Mouse (Mus musculus): ENCODE measurements at regions not wholly inside any gene's neighbourhood (a gene's known extent, or its start where the extent isn't known, plus 50 kb on each side); places are given as distances from the start of the nearest gene placed in this dataset.

GRCm38 (mm10) chr11:63670477-63670876 lies 251.6 kb downstream of the Hs3st3b1 start:
- TF ChIP-seq POLR2A (IDR thresholded peaks at IDR 0.05; ENCODE audit: extremely low read depth, insufficient read depth, low read length) (no peak), CTCF (IDR thresholded peaks at IDR 0.05; ENCODE audit: low read depth, low read length) (no peak)
